Mouse (Mus musculus): ENCODE measurements at regions not wholly inside any gene's neighbourhood (a gene's known extent, or its start where the extent isn't known, plus 50 kb on each side); places are given as distances from the start of the nearest gene placed in this dataset.

- DNase-seq (ENCODE audit: low spot score in 2 of 2): peak in 1 of 2 experiments; percentile 20
Observed at GRCm38 (mm10) chr11:114178746-114179472, 112.1 kb upstream of the Sdk2 start.

- no peak for DNase-seq (ENCODE audit: low spot score in 2 of 2)
Observed at GRCm38 (mm10) chr11:114177789-114178188, 110.9 kb upstream of the Sdk2 start.

DNA sequence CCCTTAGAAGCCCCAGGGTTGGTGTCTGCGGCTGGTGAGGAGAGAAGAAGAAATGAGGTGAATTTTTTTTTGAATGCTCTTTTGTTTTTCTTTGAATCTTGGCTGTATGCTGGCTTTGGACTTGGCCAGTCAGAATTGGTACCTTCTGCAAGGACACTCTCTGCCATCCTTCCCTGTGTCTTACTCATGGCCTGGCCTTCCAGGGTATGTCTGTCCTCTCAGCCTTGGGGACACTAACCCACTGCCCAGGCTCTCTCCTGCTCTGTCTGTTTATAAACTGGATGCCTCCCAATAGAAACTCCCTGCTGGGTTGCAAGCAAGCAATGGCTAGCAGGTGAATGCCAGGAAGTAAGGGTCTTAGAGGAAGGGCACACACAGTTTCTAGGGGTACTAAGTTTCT, 110.4 kb upstream of the Sdk2 start:
- peak in 1 of 2 experiments; percentile 17 for DNase-seq (ENCODE audit: low spot score in 2 of 2)

- peak in 1 of 2 experiments; percentile 42 for DNase-seq (ENCODE audit: low spot score in 2 of 2)
Observed at GRCm38 (mm10) chr11:114176671-114177212, 109.9 kb upstream of the Sdk2 start.

GRCm38 (mm10) chr11:114175437-114176131, 108.7 kb upstream of the Sdk2 start:
- no peak for DNase-seq (ENCODE audit: low spot score in 2 of 2)

DNA sequence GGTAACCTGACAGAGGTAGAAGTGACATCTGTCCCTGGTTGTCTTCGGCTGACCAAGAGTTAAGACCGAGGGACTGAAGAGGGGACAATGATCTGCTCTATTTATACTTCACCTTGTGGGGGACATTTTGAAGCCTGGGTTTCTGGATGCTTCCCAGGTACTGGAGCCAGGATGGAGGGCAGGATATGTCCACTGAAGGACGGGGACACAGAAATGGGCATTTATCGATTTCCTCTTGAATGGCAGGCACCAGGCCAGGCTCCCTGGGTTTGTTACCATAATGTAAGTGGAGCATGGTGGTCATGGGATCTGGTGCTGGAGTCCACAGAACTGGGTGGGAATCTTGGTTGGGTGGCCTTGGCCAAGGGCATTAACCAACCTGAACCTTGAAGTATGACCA, 108.0 kb upstream of the Sdk2 start:
- DNase-seq (ENCODE audit: low spot score in 2 of 2): no peak

DNA sequence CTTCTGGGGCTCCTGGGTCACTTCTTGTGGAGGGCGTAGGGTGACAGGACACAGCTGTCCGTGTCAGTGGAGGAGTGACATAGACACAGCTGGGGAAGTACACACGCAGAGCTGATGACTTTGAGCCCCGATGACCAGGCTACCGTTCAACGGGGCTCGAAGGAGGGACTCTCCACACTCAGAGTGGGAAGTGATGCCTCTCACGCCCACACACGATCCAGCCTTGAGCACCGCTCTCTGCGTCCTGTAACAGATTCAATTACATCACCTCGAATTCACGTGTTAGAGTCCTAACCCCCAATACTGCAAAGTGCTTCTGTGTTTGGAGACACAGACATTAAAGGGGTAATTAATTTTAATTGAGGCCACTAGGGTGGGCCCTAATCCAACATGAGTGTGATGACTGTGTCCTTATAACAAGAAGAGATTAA, 101.4 kb upstream of the Sdk2 start:
- no peak for DNase-seq (ENCODE audit: low spot score in 2 of 2)

- no peak for DNase-seq (ENCODE audit: low spot score in 2 of 2)
Observed at GRCm38 (mm10) chr11:114165656-114166362, 99.0 kb upstream of the Sdk2 start.

GRCm38 (mm10) chr11:114152716-114153115, 85.9 kb upstream of the Sdk2 start:
- no peak for DNase-seq (ENCODE audit: low spot score in 2 of 2)

DNA sequence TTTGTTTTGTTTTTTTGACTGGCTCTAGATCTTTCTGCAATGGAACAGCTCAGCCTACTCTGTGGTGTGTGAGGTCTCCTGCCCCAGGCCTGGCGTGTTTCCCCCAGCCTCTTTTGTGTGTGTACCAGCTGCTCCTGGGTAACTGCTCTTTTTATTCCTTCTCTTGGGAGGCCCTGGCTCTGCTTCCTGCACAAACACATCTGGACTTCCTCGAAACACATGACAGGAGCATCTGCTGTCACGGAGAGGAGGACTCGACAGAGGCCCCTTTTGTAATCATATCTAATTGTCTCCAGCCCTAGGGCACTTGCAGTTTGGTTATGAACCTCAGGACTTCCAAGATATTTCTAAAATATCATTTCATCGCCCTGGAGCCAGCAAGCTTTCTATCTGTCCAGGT, 79.5 kb upstream of the Sdk2 start:
- no peak for DNase-seq (ENCODE audit: low spot score in 2 of 2)

GRCm38 (mm10) chr11:114129270-114129669, 62.4 kb upstream of the Sdk2 start:
- no peak for DNase-seq (ENCODE audit: low spot score in 2 of 2)

DNA sequence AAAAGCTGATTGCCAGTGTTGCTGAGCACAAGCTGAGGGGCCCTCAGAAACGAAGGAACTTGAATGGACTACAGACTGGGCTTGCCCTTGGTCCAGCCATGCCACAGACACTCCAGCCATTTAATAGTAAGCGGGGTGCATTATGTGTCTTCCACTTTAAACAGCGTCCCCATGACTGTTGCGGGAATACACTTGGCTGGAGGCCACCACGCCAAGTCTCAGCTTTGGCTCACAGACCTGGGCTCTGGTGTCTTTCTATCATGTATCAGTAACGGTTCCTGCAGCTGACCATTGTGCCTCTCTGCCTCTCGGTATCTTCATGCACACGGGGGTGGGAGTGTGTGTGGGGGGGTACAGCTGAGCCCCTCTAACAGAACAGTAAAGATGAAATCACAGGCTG, 62.0 kb upstream of the Sdk2 start:
- DNase-seq (ENCODE audit: low spot score in 2 of 2): no peak

GRCm38 (mm10) chr11:114127426-114127825, 60.6 kb upstream of the Sdk2 start:
- no peak for DNase-seq (ENCODE audit: low spot score in 2 of 2)

DNA sequence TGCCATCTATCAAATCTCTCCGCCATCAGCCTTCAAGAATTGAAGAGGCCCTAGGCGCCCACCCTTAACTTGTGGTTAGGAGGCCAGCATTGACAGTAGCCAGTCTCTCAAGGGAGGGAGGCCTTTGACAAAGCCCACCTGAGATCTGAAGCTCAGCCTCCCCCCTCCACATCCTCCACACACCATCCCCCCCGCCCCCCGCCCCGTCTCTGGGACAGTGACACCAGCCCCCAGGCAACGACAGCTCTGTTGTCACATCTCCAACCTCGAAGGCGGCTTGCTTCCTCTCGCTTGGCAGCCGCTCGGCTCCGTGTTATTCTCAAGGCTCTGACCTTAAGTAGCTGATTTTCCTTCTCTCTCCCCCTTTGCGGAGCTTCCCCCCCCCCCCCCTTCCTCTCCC, 55.3 kb upstream of the Sdk2 start:
- no peak for DNase-seq (ENCODE audit: low spot score in 2 of 2)

DNA sequence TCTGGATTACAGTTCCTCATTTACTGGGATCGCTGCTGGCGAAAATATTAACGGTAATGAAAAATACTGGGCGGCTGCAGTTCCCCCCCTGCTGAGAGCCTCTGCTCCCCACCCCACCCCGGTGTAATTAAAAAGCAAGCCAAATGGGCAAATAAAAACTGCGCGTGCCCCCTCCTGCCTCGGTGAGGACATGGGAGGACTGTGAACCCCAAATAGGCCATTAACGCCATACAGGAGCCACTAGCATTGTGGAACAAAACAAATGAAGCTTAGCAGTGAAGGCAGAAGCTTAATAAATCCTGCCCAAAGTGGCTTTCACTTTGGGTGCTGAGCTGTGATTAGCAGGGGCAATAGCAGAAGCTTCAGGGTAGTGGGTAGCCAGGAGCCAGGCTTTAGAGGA, 52.3 kb upstream of the Sdk2 start:
- no peak for DNase-seq (ENCODE audit: low spot score in 2 of 2)

Measured in adrenal gland, adult 18-20 months (tissue).